Mouse (Mus musculus) inflammation-experienced regulatory T-cells, adult 16 weeks (primary cell): ENCODE measurements around the gene Cdca7l. TPM values are rescaled to one million over a fixed set of nuclear protein-coding genes. Genes with fewer than 3 reads are reported as not detected.

Experiments used
- polyA plus RNA-seq: library from polyadenylated mRNA; unstranded; fragments of 100-300 nt; shearing (Covaris generic); gene quantifications from one replicate; pipeline ENCODE4 v1.2.1, GENCODE M21; 2017

Cdca7l gene
- 63.2 TPM for polyA plus RNA-seq

GRCm38 (mm10) chr12:117803989-117804388 lies at the start of gene Cdca7l:
TSS of gene Cdca7l (plus strand) at chr12:117804289.

